Comparison of ENCODE assay signal across 18 mouse cellular contexts in the genomic region with DNA sequence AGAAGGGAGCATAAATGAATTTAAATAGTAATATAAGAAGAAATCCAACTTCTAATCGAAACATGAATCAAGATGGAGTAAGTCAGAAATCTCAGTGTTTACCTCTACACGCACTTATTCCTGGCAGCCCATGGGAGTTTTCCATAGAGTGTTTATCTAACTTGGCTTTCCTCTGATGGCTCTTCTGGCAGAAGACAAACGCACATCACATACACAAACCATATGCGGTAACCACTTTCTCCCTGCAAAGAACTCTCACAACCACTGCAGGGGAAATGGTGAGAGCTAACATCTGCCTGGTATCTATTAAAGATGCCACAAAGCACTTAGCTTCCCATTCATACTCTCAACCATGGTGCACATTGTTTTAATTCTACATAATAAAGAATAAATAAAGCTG. TPM values are rescaled to one million over a fixed set of nuclear protein-coding genes. Genes with fewer than 3 reads are reported as not detected.
DNase-seq lines count a peak whose midpoint lies in the region; ATAC-seq and TF ChIP-seq lines count a peak whose summit lies in the region.
"Had no signal": no experiment of that assay in that cellular context is flagged by ENCODE, and none has a peak within 500 bp of the region (broad histone marks: within the 10 kb centered on the region; RNA-seq: fewer than 3 reads in every experiment).

No protein-coding gene starts in this region.

- WGBS in limb, embryonic 14.5 days: 64% methylated on average over 4 of the region's 4 CpGs
- 71% methylated on average over 4 of the region's 4 CpGs for WGBS in limb, embryonic 10.5 days
- 33% methylated on average over 4 of the region's 4 CpGs for WGBS in embryonic facial prominence, embryonic 14.5 days
- 36% methylated on average over 4 of the region's 4 CpGs for WGBS in stomach, embryonic 14.5 days
- 95% methylated on average over 4 of the region's 4 CpGs for WGBS in thymus, adult 2 months
- WGBS in forebrain, postnatal 0 days: 84% methylated on average over 4 of the region's 4 CpGs

- H3K4me3 ChIP-seq in limb, embryonic 14.5 days (replicated peaks; ENCODE audit: low read length): no peak overlapping the region
- H3K4me3 ChIP-seq in limb, embryonic 10.5 days: no peak overlapping the region
- H3K4me3 ChIP-seq in embryonic facial prominence, embryonic 14.5 days (ENCODE audit: low read depth, low read length): no peak overlapping the region
- H3K4me3 ChIP-seq in stomach, embryonic 14.5 days (ENCODE audit: low read depth, low read length): no peak overlapping the region
- no peak overlapping the region for H3K4me3 ChIP-seq in thymus, adult 2 months (ENCODE audit: control insufficient read depth, insufficient read depth, low read length)
- no peak overlapping the region for H3K4me3 ChIP-seq in forebrain, postnatal 0 days (ENCODE audit: low read depth, low read length)
- H3K4me3 ChIP-seq: heart, adult 2 months; heart, embryonic 12.5 days; hindbrain, embryonic 10.5 days; hindbrain, embryonic 15.5 days had no signal

- no peak overlapping the region for H3K4me2 ChIP-seq in limb, embryonic 14.5 days (replicated peaks; ENCODE audit: low read depth, low read length, severe bottlenecking)
- no peak overlapping the region for H3K4me2 ChIP-seq in embryonic facial prominence, embryonic 14.5 days (ENCODE audit: low read depth, low read length)
- no peak overlapping the region for H3K4me2 ChIP-seq in stomach, embryonic 14.5 days (replicated peaks; ENCODE audit: low read depth, low read length)
- H3K4me2 ChIP-seq in forebrain, postnatal 0 days (ENCODE audit: low read depth): no peak overlapping the region
- H3K4me2 ChIP-seq: heart, embryonic 12.5 days; hindbrain, embryonic 15.5 days had no signal

- H3K9ac ChIP-seq in limb, embryonic 14.5 days (ENCODE audit: low read depth, low read length, severe bottlenecking): no peak overlapping the region
- H3K9ac ChIP-seq in embryonic facial prominence, embryonic 14.5 days (ENCODE audit: low read depth, low read length): no peak overlapping the region
- H3K9ac ChIP-seq in stomach, embryonic 14.5 days (replicated peaks; ENCODE audit: low read depth, low read length): no peak overlapping the region
- H3K9ac ChIP-seq in forebrain, postnatal 0 days: no peak overlapping the region
- H3K9ac ChIP-seq: heart, embryonic 12.5 days; hindbrain, embryonic 15.5 days had no signal

- TF ChIP-seq POLR2A in limb, embryonic 14.5 days (IDR thresholded peaks at IDR 0.05; ENCODE audit: borderline replicate concordance, extremely low read depth, insufficient read depth, insufficient read length): no peak
- TF ChIP-seq POLR2A in thymus, adult 2 months (IDR thresholded peaks at IDR 0.05; ENCODE audit: control insufficient read depth, extremely low read depth, insufficient read depth, low read length, poor library complexity): no peak

- no peak overlapping the region for H3K27ac ChIP-seq in limb, embryonic 14.5 days (replicated peaks; ENCODE audit: low read depth, low read length)
- H3K27ac ChIP-seq in limb, embryonic 10.5 days: no peak overlapping the region
- peak overlapping the region; percentile 19; the same call in 1 of the 2 replicates for H3K27ac ChIP-seq in embryonic facial prominence, embryonic 14.5 days (replicated peaks; ENCODE audit: low read depth, low read length)
- peak overlapping the region; percentile 84; the same call in 1 of the 2 replicates for H3K27ac ChIP-seq in stomach, embryonic 14.5 days (ENCODE audit: low read length)
- no peak overlapping the region for H3K27ac ChIP-seq in thymus, adult 2 months (ENCODE audit: control insufficient read depth, insufficient read depth, low read length)
- H3K27ac ChIP-seq in forebrain, postnatal 0 days (ENCODE audit: low read depth, low read length): no peak overlapping the region
- H3K27ac ChIP-seq: heart, adult 2 months; hindbrain, embryonic 10.5 days; hindbrain, embryonic 15.5 days had no signal

- no peaks in the 10 kb centered on the region for H3K9me3 ChIP-seq in limb, embryonic 14.5 days (ENCODE audit: control insufficient read depth, low read length)
- H3K9me3 ChIP-seq in limb, embryonic 10.5 days (replicated peaks): no peaks in the 10 kb centered on the region
- H3K9me3 ChIP-seq in embryonic facial prominence, embryonic 14.5 days (ENCODE audit: control insufficient read depth, low read length): no peaks in the 10 kb centered on the region
- no peaks in the 10 kb centered on the region for H3K9me3 ChIP-seq in stomach, embryonic 14.5 days (ENCODE audit: control insufficient read depth, low read depth, low read length)
- H3K9me3 ChIP-seq in forebrain, postnatal 0 days (ENCODE audit: low read length): no peaks in the 10 kb centered on the region
- H3K9me3 ChIP-seq: heart, embryonic 12.5 days; hindbrain, embryonic 10.5 days; hindbrain, embryonic 15.5 days had no signal

- no peaks in the 10 kb centered on the region for H3K36me3 ChIP-seq in limb, embryonic 14.5 days (ENCODE audit: control insufficient read depth, insufficient read depth, low read length)
- H3K36me3 ChIP-seq in limb, embryonic 10.5 days: peaks cover 65% of the 10 kb centered on the region
- H3K36me3 ChIP-seq in embryonic facial prominence, embryonic 14.5 days (ENCODE audit: control insufficient read depth, insufficient read depth, low read length): 0 out of 2 replicates have a peak, but pooled peaks cover under 1% of the 10 kb centered on the region
- H3K36me3 ChIP-seq in stomach, embryonic 14.5 days (ENCODE audit: control insufficient read depth, insufficient read depth, low read length): no peaks in the 10 kb centered on the region
- H3K36me3 ChIP-seq in thymus, adult 2 months (ENCODE audit: control insufficient read depth, insufficient read depth, low read length): no peaks in the 10 kb centered on the region
- H3K36me3 ChIP-seq in forebrain, postnatal 0 days (ENCODE audit: insufficient read depth): no peaks in the 10 kb centered on the region
- H3K36me3 ChIP-seq: heart, embryonic 12.5 days; hindbrain, embryonic 10.5 days; hindbrain, embryonic 15.5 days had no signal

- DNase-seq in limb, embryonic 14.5 days (ENCODE audit: low spot score): peak; percentile 23
- DNase-seq in limb, embryonic 10.5 days (ENCODE audit: low spot score): no peak
- peak; percentile 71 for DNase-seq in NIH3T3 (ENCODE audit: low read depth)
- peak; percentile 88 for DNase-seq in embryonic facial prominence, embryonic 14.5 days (ENCODE audit: low spot score)
- no peak for DNase-seq in thymus, adult 2 months
- no peak for DNase-seq in ovary, postnatal 10 days (ENCODE audit: low spot score)
- DNase-seq in forebrain, postnatal 0 days: no peak
- DNase-seq: adrenal gland, adult 8-10 months; adrenal gland, postnatal 36 days; cerebellum, adult 2 months; cerebellum, postnatal 10 days; gastrocnemius, postnatal 36 days; heart, adult 2 months had no signal

- no peak for ATAC-seq in limb, embryonic 14.5 days (ENCODE audit: low FRiP score, low read depth)
- ATAC-seq in embryonic facial prominence, embryonic 14.5 days (ENCODE audit: low read depth): peak; percentile 35; the same call in 1 of the 2 replicates
- ATAC-seq in stomach, embryonic 14.5 days (ENCODE audit: insufficient number of reproducible peaks, insufficient read depth, low FRiP score, low read depth): peak; percentile 73; the same call in 1 of the 2 replicates
- no peak for ATAC-seq in forebrain, postnatal 0 days
- ATAC-seq: forebrain, embryonic 14.5 days had no signal

- no peak for TF ChIP-seq CTCF in thymus, adult 2 months (IDR thresholded peaks at IDR 0.05; ENCODE audit: borderline replicate concordance, control insufficient read depth, extremely low read depth, insufficient read depth, low read length, poor library complexity)
- no peak for TF ChIP-seq CTCF in forebrain, postnatal 0 days (IDR thresholded peaks at IDR 0.05; ENCODE audit: low read depth)

- H3K4me1 ChIP-seq in limb, embryonic 14.5 days (ENCODE audit: control insufficient read depth, insufficient read depth, low read length): peaks cover 40% of the 10 kb centered on the region
- peaks cover 59% of the 10 kb centered on the region for H3K4me1 ChIP-seq in limb, embryonic 10.5 days
- H3K4me1 ChIP-seq in embryonic facial prominence, embryonic 14.5 days (ENCODE audit: control insufficient read depth, insufficient read depth, low read length): peaks cover 49% of the 10 kb centered on the region
- peaks cover 39% of the 10 kb centered on the region for H3K4me1 ChIP-seq in stomach, embryonic 14.5 days (ENCODE audit: control insufficient read depth, insufficient read depth, low read length)
- H3K4me1 ChIP-seq in thymus, adult 2 months (replicated peaks; ENCODE audit: control insufficient read depth, insufficient read depth, low read length): no peaks in the 10 kb centered on the region
- no peaks in the 10 kb centered on the region for H3K4me1 ChIP-seq in forebrain, postnatal 0 days (ENCODE audit: insufficient read depth)

- no peaks in the 10 kb centered on the region for H3K27me3 ChIP-seq in limb, embryonic 14.5 days (ENCODE audit: control insufficient read depth, insufficient read depth, low read length)
- no peaks in the 10 kb centered on the region for H3K27me3 ChIP-seq in limb, embryonic 10.5 days (ENCODE audit: low read depth, poor library complexity, severe bottlenecking)
- no peaks in the 10 kb centered on the region for H3K27me3 ChIP-seq in embryonic facial prominence, embryonic 14.5 days (replicated peaks; ENCODE audit: control insufficient read depth, insufficient read depth, low read length)
- H3K27me3 ChIP-seq in stomach, embryonic 14.5 days (ENCODE audit: control insufficient read depth, insufficient read depth, low read length): no peaks in the 10 kb centered on the region
- H3K27me3 ChIP-seq in thymus, adult 2 months (ENCODE audit: control insufficient read depth, insufficient read depth, low read length): no peaks in the 10 kb centered on the region
- H3K27me3 ChIP-seq in forebrain, postnatal 0 days (ENCODE audit: insufficient read depth, low read length): no peaks in the 10 kb centered on the region
- H3K27me3 ChIP-seq: heart, embryonic 12.5 days; hindbrain, embryonic 15.5 days had no signal

RNA-seq across cellular contexts. Expression of a gene that starts 56.4 kb away (rescaled TPM):
- 90.8 and 114 TPM in 2 replicates for polyA plus RNA-seq in limb, embryonic 14.5 days (2012; rRNA removed)
- 161 and 187 TPM in 2 replicates for polyA plus RNA-seq in limb, embryonic 14.5 days (2014; fragmentation: Nextera tagmentation; extraction: Ambion mirVana)
- 197 and 253 TPM in 2 replicates for polyA plus RNA-seq in limb, embryonic 10.5 days (2016; fragmentation: Nextera tagmentation; extraction: Ambion mirVana)
- polyA plus RNA-seq in embryonic facial prominence, embryonic 14.5 days (2014; fragmentation: Nextera tagmentation; extraction: Ambion mirVana): 115 and 137 TPM in 2 replicates
- polyA plus RNA-seq in stomach, embryonic 14.5 days (2014; fragmentation: Nextera tagmentation; extraction: Ambion mirVana): 92.6 and 99.7 TPM in 2 replicates
- 12.6 and 16.6 TPM in 2 replicates for polyA plus RNA-seq in thymus, adult 2 months (2012; rRNA removed)
- 15.5 and 17.3 TPM in 2 replicates for total RNA-seq in forebrain, postnatal 0 days (2014; rRNA removed)
- polyA plus RNA-seq in forebrain, postnatal 0 days (2015; fragmentation: Nextera tagmentation; extraction: Ambion mirVana): 26.2 and 26.4 TPM in 2 replicates

Comparison
In these comparisons a context has a peak if more than half of its experiments do, and no peak if none do; other contexts are left out.
1. DNase-seq: peak in limb, embryonic 14.5 days (single experiment), NIH3T3 (single experiment) and embryonic facial prominence, embryonic 14.5 days (single experiment); none in limb, embryonic 10.5 days (single experiment), thymus, adult 2 months (single experiment), ovary, postnatal 10 days (single experiment) and forebrain, postnatal 0 days (single experiment).
2. ATAC-seq: peak in embryonic facial prominence, embryonic 14.5 days (single experiment) and stomach, embryonic 14.5 days (single experiment); none in limb, embryonic 14.5 days (single experiment) and forebrain, postnatal 0 days (single experiment).
3. H3K27ac ChIP-seq: peak in embryonic facial prominence, embryonic 14.5 days (single experiment) and stomach, embryonic 14.5 days (single experiment); none in limb, embryonic 14.5 days (single experiment), limb, embryonic 10.5 days (single experiment), thymus, adult 2 months (single experiment) and forebrain, postnatal 0 days (single experiment).